Mouse (Mus musculus): ENCODE measurements around the gene Calml3. TPM values are rescaled to one million over a fixed set of nuclear protein-coding genes. Genes with fewer than 3 reads are reported as not detected.

Gene Calml3
- polyA plus RNA-seq, 1 experiment from 2014 or later = not detected

DNA sequence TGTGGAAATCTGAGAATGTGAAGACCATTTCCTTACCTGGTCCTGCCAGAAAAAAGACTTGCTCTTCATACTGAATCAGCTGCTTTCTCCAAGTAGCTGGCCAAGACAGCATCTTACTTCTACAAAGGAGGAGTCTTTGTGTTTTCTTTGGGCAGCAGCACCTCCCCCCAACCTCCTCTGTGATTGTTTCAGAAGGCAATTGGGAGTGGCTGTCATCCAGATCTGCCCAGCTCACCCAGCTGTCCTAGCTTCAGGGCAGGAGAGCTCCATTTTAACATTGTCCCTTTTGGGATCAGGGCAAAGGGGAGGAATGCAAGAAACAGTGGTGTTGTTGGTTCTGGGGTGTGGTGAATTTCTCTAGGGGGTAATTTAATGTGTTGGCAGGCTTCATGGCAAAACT is 37.0 kb downstream of the Calml3 start:
- ATAC-seq (ENCODE audit: low FRiP score, low read depth) = no peak
- no peaks in the 10 kb centered on the region for H3K4me1 ChIP-seq
- no peaks in the 10 kb centered on the region for H3K9me3 ChIP-seq
- no peak overlapping the region for H3K4me2 ChIP-seq (replicated peaks)
- no peaks in the 10 kb centered on the region for H3K36me3 ChIP-seq
- H3K4me3 ChIP-seq = no peak overlapping the region
- H3K27ac ChIP-seq (replicated peaks) = no peak overlapping the region
- no peaks in the 10 kb centered on the region for H3K27me3 ChIP-seq
- no peak overlapping the region for H3K9ac ChIP-seq (replicated peaks)

DNA sequence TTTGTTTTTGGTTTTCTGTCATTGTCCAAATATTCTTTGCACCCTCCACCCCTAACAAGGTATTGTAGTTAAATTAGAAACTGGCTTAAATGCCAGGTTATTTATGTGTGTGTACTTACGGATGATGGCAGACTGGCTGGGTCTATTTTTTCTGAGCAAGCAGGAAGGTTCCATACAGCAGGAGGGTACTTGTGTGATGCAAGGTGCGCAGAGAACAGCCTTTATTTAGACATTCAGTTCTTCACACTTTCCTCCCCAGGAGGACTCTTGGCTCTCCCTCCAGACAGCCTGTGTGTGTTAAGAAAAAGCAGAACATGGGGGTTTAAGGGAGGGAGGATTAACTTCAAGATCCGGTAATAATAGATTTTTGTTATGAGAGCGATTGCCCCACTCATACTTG is 38.3 kb downstream of the Calml3 start:
- Histone ChIP-seq H3K9me3 (no peaks in the 10 kb centered on the region), H3K4me1 (no peaks in the 10 kb centered on the region), H3K27me3 (no peaks in the 10 kb centered on the region), H3K4me3 (no peak overlapping the region), H3K9ac (replicated peaks) (no peak overlapping the region), H3K4me2 (replicated peaks) (no peak overlapping the region), H3K27ac (replicated peaks) (no peak overlapping the region), H3K36me3 (no peaks in the 10 kb centered on the region)
- WGBS = 84% methylated on average over 4 of the region's 4 CpGs
- ATAC-seq (ENCODE audit: low FRiP score, low read depth) = no peak

DNA sequence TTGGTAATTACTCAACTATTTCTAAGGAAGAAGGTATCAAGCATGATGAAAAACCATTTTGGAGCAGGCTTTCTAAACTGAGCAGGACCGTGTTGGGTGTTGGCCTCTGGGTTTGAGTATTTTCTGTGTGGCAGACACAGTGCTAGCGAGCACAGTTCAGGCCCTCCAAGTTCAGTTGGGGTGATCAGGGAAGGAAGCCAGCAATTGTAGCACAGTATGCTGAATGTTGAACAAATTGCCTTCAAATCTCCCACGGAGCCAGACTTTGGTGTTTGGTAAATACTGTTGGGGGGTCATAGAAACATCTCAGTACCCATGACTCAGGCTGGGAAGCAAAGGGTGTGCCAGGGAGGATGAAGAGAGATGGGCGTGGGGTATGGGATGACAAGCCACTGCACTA is 43.0 kb downstream of the Calml3 start:
- no peaks in the 10 kb centered on the region for H3K4me1 ChIP-seq
- ATAC-seq (ENCODE audit: low FRiP score, low read depth) = no peak
- no peak overlapping the region for H3K9ac ChIP-seq (replicated peaks)
- H3K27ac ChIP-seq (replicated peaks) = no peak overlapping the region
- WGBS = 84% methylated on average over 4 of the region's 4 CpGs
- no peak overlapping the region for H3K4me2 ChIP-seq (replicated peaks)
- H3K27me3 ChIP-seq = no peaks in the 10 kb centered on the region
- no peaks in the 10 kb centered on the region for H3K9me3 ChIP-seq
- no peak overlapping the region for H3K4me3 ChIP-seq
- H3K36me3 ChIP-seq = no peaks in the 10 kb centered on the region

DNA sequence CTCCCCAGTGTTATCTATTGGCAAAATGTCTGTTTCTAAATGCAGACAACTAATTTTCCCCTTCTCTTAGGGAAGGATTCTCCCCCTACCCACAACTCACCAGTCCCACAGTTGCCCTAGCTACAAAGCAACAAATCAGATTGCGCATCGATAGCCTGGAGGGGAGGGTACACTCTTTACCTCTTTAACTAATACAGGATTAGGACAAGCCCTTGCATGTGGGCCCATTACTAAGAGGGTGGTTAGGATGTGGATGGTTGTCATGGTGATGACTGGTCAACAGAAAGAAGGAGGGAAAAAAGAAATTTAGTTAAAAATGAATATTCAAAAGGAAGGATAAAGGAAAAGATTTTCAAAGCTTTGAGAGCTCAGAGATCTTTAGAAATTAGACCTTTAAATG is 45.8 kb downstream of the Calml3 start:
- WGBS = 50% methylated on average over 2 of the region's 2 CpGs
- ATAC-seq (ENCODE audit: low FRiP score, low read depth) = no peak

DNA sequence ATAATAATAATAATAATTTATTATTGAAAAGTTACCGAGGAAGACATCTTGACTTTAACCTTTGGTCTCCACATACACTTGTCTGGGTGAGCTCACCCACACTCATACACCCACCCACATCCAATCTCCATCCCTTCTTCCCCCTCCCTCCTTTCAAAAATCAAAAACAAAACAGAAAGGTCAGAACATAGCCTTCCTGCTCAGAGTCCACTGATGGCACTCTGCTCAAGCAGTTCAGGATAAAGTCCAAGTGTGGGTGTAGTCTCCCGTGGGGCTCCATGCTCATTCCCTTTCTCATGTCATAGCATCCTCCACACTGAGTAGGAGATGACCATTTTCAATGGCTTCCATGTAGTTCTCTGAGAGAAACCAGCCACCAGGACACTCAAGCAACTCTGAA is 50.8 kb downstream of the Calml3 start:
- WGBS = 88% methylated on average over 2 of the region's 2 CpGs
- no peak overlapping the region for H3K4me2 ChIP-seq (replicated peaks)
- H3K27ac ChIP-seq (replicated peaks) = no peak overlapping the region
- no peaks in the 10 kb centered on the region for H3K9me3 ChIP-seq
- no peak overlapping the region for H3K4me3 ChIP-seq
- H3K9ac ChIP-seq (replicated peaks) = no peak overlapping the region
- H3K36me3 ChIP-seq = no peaks in the 10 kb centered on the region
- no peak for ATAC-seq (ENCODE audit: low FRiP score, low read depth)
- H3K27me3 ChIP-seq = no peaks in the 10 kb centered on the region
- no peaks in the 10 kb centered on the region for H3K4me1 ChIP-seq

More for the DNA sequence above, 45.8 kb downstream of the Calml3 start:
- no peaks in the 10 kb centered on the region for H3K9me3 ChIP-seq
- no peaks in the 10 kb centered on the region for H3K36me3 ChIP-seq
- no peaks in the 10 kb centered on the region for H3K27me3 ChIP-seq
- H3K4me1 ChIP-seq = no peaks in the 10 kb centered on the region
- H3K9ac ChIP-seq (replicated peaks) = no peak overlapping the region
- H3K4me3 ChIP-seq = no peak overlapping the region
- no peak overlapping the region for H3K4me2 ChIP-seq (replicated peaks)
- no peak overlapping the region for H3K27ac ChIP-seq (replicated peaks)

Other genes starting within 250 kb of the Calml3 start
- 27.2 and 28.8 TPM in 2 replicates for gene Fam208b, start 193.2 kb downstream of the Calml3 start, polyA plus RNA-seq (2016; fragmentation: Nextera tagmentation; extraction: Ambion mirVana)
- 13.2 and 13.3 TPM in 2 replicates for gene Asb13, start 170.3 kb downstream of the Calml3 start, polyA plus RNA-seq (2016; fragmentation: Nextera tagmentation; extraction: Ambion mirVana)
- gene Calm4, start 33.4 kb upstream of the Calml3 start, polyA plus RNA-seq (2016; fragmentation: Nextera tagmentation; extraction: Ambion mirVana) = not detected in 2 replicates
- gene Calm5, start 49.9 kb upstream of the Calml3 start, polyA plus RNA-seq (2016; fragmentation: Nextera tagmentation; extraction: Ambion mirVana) = not detected in 2 replicates
- gene Net1, start 113.9 kb upstream of the Calml3 start, polyA plus RNA-seq (2016; fragmentation: Nextera tagmentation; extraction: Ambion mirVana) = 31.4 and 32.9 TPM in 2 replicates
- gene Tubal3, start 114.0 kb upstream of the Calml3 start, polyA plus RNA-seq (2016; fragmentation: Nextera tagmentation; extraction: Ambion mirVana) = not detected in 2 replicates
- gene Ucn3, start 141.0 kb upstream of the Calml3 start, polyA plus RNA-seq (2016; fragmentation: Nextera tagmentation; extraction: Ambion mirVana) = not detected in 2 replicates
- 0.14 and 0.38 TPM in 2 replicates for gene Akr1c14, start 244.7 kb upstream of the Calml3 start, polyA plus RNA-seq (2016; fragmentation: Nextera tagmentation; extraction: Ambion mirVana)